Mouse (Mus musculus): ENCODE measurements at regions not wholly inside any gene's neighbourhood (a gene's known extent, or its start where the extent isn't known, plus 50 kb on each side); places are given as distances from the start of the nearest gene placed in this dataset.

- intact Hi-C loops (cut with DNase I), result no loop called here
- no peak for DNase-seq
These were observed 74.6 kb upstream of the Fbxl4 start for GRCm38 (mm10) chr4:22282536-22283323.

- intact Hi-C loops (cut with DNase I), result no loop called here
- DNase-seq, result no peak
These were observed 65.2 kb upstream of the Fbxl4 start for GRCm38 (mm10) chr4:22292169-22292568.

- intact Hi-C loops (cut with DNase I), result no loop called here
These were observed 57.1 kb upstream of the Fbxl4 start for GRCm38 (mm10) chr4:22300206-22300605.

GRCm38 (mm10) chr4:22301148-22301942 is 56.0 kb upstream of the Fbxl4 start:
- intact Hi-C loops (cut with DNase I), result no loop called here
- no peak for DNase-seq

More at GRCm38 (mm10) chr4:22300206-22300605, 57.1 kb upstream of the Fbxl4 start:
- DNase-seq, result no peak

GRCm38 (mm10) chr4:22301943-22302215 is 55.5 kb upstream of the Fbxl4 start:
- intact Hi-C loops (cut with DNase I), result no loop called here
- DNase-seq, result no peak

GRCm38 (mm10) chr4:22302262-22302661 is 55.1 kb upstream of the Fbxl4 start:
- DNase-seq, result no peak
- intact Hi-C loops (cut with DNase I), result no loop called here
